Mouse (Mus musculus) skeletal muscle tissue, adult 2 months (tissue): ENCODE measurements around the gene Gpr108.

Source experiments
- DNase-seq: peaks from one replicate; pipeline ENCODE4 v3.0.0-alpha.2; 2012; ENCODE audit warnings: low read depth, low spot score

Gene Gpr108

GRCm38 (mm10) chr17:57271301-57271700 is 23.1 kb upstream of the Gpr108 start:
- DNase-seq = no peak

- peak; percentile 81 for DNase-seq
Observed at GRCm38 (mm10) chr17:57267556-57268126, 19.4 kb upstream of the Gpr108 start.

- peak; percentile 59 for DNase-seq
Observed at GRCm38 (mm10) chr17:57264972-57265945, 17.0 kb upstream of the Gpr108 start.

GRCm38 (mm10) chr17:57264164-57264563 is 15.9 kb upstream of the Gpr108 start:
- no peak for DNase-seq

GRCm38 (mm10) chr17:57262901-57263550 is 14.8 kb upstream of the Gpr108 start:
- no peak for DNase-seq

GRCm38 (mm10) chr17:57261796-57262195 is 13.6 kb upstream of the Gpr108 start:
- DNase-seq = no peak

- no peak for DNase-seq
Observed at GRCm38 (mm10) chr17:57261286-57261685, 13.0 kb upstream of the Gpr108 start.

GRCm38 (mm10) chr17:57260351-57260750 is 12.1 kb upstream of the Gpr108 start:
- no peak for DNase-seq

GRCm38 (mm10) chr17:57259742-57260141 is 11.5 kb upstream of the Gpr108 start:
- peak; percentile 95 for DNase-seq

- DNase-seq = no peak
Observed at GRCm38 (mm10) chr17:57258191-57258590, 9.9 kb upstream of the Gpr108 start.

GRCm38 (mm10) chr17:57256921-57257485 is 8.8 kb upstream of the Gpr108 start:
- DNase-seq = no peak

GRCm38 (mm10) chr17:57255354-57255753 is 7.1 kb upstream of the Gpr108 start:
- DNase-seq = peak; percentile 73

GRCm38 (mm10) chr17:57253306-57253705 is 5.1 kb upstream of the Gpr108 start:
- no peak for DNase-seq

- DNase-seq = no peak
Observed at GRCm38 (mm10) chr17:57251431-57251830, 3.2 kb upstream of the Gpr108 start.

GRCm38 (mm10) chr17:57250461-57251160 is 2.4 kb upstream of the Gpr108 start:
- peak; percentile 61 for DNase-seq

- peak; percentile 95 for DNase-seq
Observed at GRCm38 (mm10) chr17:57249186-57250181, 1.2 kb upstream of the Gpr108 start, which contains the start of gene Trip10. TSS of gene Trip10 (plus strand) at chr17:57249455.

- no peak for DNase-seq
Observed at GRCm38 (mm10) chr17:57248771-57249170, 525 bp upstream of the Gpr108 start.

GRCm38 (mm10) chr17:57247393-57248200 is 649 bp downstream of the Gpr108 start:
- DNase-seq = peak; percentile 99
